In genomic region chr1:138913428-138913827, GRCm38 (mm10) we compare ENCODE assay signal across 16 mouse cellular contexts. TPM values are rescaled to one million over a fixed set of nuclear protein-coding genes. Genes with fewer than 3 reads are reported as not detected.
DNase-seq lines count a peak whose midpoint lies in the region; ATAC-seq and TF ChIP-seq lines count a peak whose summit lies in the region.
"Had no signal": no experiment of that assay in that cellular context is flagged by ENCODE, and none has a peak within 500 bp of the region (broad histone marks: within the 10 kb centered on the region; RNA-seq: fewer than 3 reads in every experiment).

No protein-coding gene starts in this region.

- TF ChIP-seq POLR2A in heart, adult 2 months (IDR thresholded peaks at IDR 0.05; ENCODE audit: insufficient read depth, low read depth, low read length), result no peak

- 0 out of 2 replicates have a peak, but pooled peaks have one; percentile 5 for ATAC-seq in liver, embryonic 11.5 days (replicated peaks; ENCODE audit: low FRiP score)
- ATAC-seq in liver, embryonic 12.5 days, result no peak
- ATAC-seq in intestine, embryonic 16.5 days, result 0 out of 2 replicates have a peak, but pooled peaks have one; percentile 13
- ATAC-seq: hindbrain, embryonic 16.5 days had no signal

- TF ChIP-seq EP300 in heart, adult 2 months (IDR thresholded peaks at IDR 0.05; ENCODE audit: insufficient read depth, low read depth, low read length), result no peak

- no peaks in the 10 kb centered on the region for H3K9me3 ChIP-seq in liver, embryonic 11.5 days (ENCODE audit: control insufficient read depth, low read length)
- no peaks in the 10 kb centered on the region for H3K9me3 ChIP-seq in liver, embryonic 12.5 days (replicated peaks)
- H3K9me3 ChIP-seq in intestine, embryonic 16.5 days (ENCODE audit: control insufficient read depth, low read length), result no peaks in the 10 kb centered on the region
- H3K9me3 ChIP-seq: embryonic facial prominence, embryonic 13.5 days; forebrain, embryonic 12.5 days; heart, embryonic 10.5 days; hindbrain, embryonic 12.5 days had no signal

- no peak for DNase-seq in heart, adult 2 months
- no peak for DNase-seq in heart, adult 18-20 months
- no peak for DNase-seq in liver, embryonic 11.5 days (ENCODE audit: low spot score)
- peak; percentile 53 for DNase-seq in yolk sac, embryonic 10.5 days (ENCODE audit: low spot score)
- DNase-seq: adrenal gland, postnatal 25 days; cerebellum, adult 18-20 months; cerebellum, adult 9-11 months; cerebellum, postnatal 36 days; heart, postnatal 4 days had no signal

- 73% methylated on average over 4 of the region's 4 CpGs for WGBS in heart, adult 2 months
- WGBS in liver, embryonic 11.5 days, result 68% methylated on average over 4 of the region's 4 CpGs
- WGBS in liver, embryonic 12.5 days (ENCODE audit: insufficient replicate concordance), result 60% methylated on average over 4 of the region's 4 CpGs
- 72% methylated on average over 4 of the region's 4 CpGs for WGBS in intestine, embryonic 16.5 days

- H3K79me2 ChIP-seq in heart, adult 2 months (replicated peaks; ENCODE audit: control insufficient read depth, insufficient read depth, low read length), result no peaks in the 10 kb centered on the region

- H3K27me3 ChIP-seq in heart, adult 2 months (ENCODE audit: control insufficient read depth, insufficient read depth, low read length), result no peaks in the 10 kb centered on the region
- no peaks in the 10 kb centered on the region for H3K27me3 ChIP-seq in liver, embryonic 11.5 days (replicated peaks; ENCODE audit: control insufficient read depth, insufficient read depth, low read length)
- H3K27me3 ChIP-seq in liver, embryonic 12.5 days (replicated peaks), result no peaks in the 10 kb centered on the region
- H3K27me3 ChIP-seq in intestine, embryonic 16.5 days (replicated peaks; ENCODE audit: control insufficient read depth, insufficient read depth, low read length), result no peaks in the 10 kb centered on the region
- H3K27me3 ChIP-seq: embryonic facial prominence, embryonic 13.5 days; forebrain, embryonic 12.5 days; hindbrain, embryonic 12.5 days had no signal

- H3K4me3 ChIP-seq in heart, adult 2 months, result no peak overlapping the region
- no peak overlapping the region for H3K4me3 ChIP-seq in liver, embryonic 11.5 days (ENCODE audit: low read depth, low read length)
- H3K4me3 ChIP-seq in liver, embryonic 12.5 days, result no peak overlapping the region
- H3K4me3 ChIP-seq in intestine, embryonic 16.5 days (ENCODE audit: low read length), result no peak overlapping the region
- H3K4me3 ChIP-seq: embryonic facial prominence, embryonic 13.5 days; forebrain, embryonic 12.5 days; heart, embryonic 10.5 days; hindbrain, embryonic 12.5 days had no signal

- no peak overlapping the region; the same call in 1 of the 2 replicates for H3K27ac ChIP-seq in heart, adult 2 months
- no peak overlapping the region for H3K27ac ChIP-seq in liver, embryonic 11.5 days (ENCODE audit: low read depth, low read length)
- H3K27ac ChIP-seq in liver, embryonic 12.5 days, result no peak overlapping the region
- no peak overlapping the region for H3K27ac ChIP-seq in intestine, embryonic 16.5 days (ENCODE audit: low read length)
- H3K27ac ChIP-seq: embryonic facial prominence, embryonic 13.5 days; forebrain, embryonic 12.5 days; hindbrain, embryonic 12.5 days had no signal

- peak; percentile 10; the same call in 1 of the 2 replicates for TF ChIP-seq CTCF in heart, adult 2 months (IDR thresholded peaks at IDR 0.05)

- H3K4me2 ChIP-seq in liver, embryonic 11.5 days, result no peak overlapping the region
- H3K4me2 ChIP-seq in liver, embryonic 12.5 days, result no peak overlapping the region
- no peak overlapping the region for H3K4me2 ChIP-seq in intestine, embryonic 16.5 days (ENCODE audit: low read depth, low read length)
- H3K4me2 ChIP-seq: embryonic facial prominence, embryonic 13.5 days; forebrain, embryonic 12.5 days; hindbrain, embryonic 12.5 days had no signal

- intact Hi-C loops in heart, adult 2 months (cut with DNase I), result loop anchor here (2.0 to 5.0 kb wide), 3 partner anchors 15 to 244 kb away; no protein-coding TSS in a partner anchor

- no peak overlapping the region for H3K9ac ChIP-seq in heart, adult 2 months (ENCODE audit: low read depth, low read length)
- no peak overlapping the region for H3K9ac ChIP-seq in liver, embryonic 11.5 days (ENCODE audit: low read depth, low read length)
- H3K9ac ChIP-seq in liver, embryonic 12.5 days, result no peak overlapping the region
- H3K9ac ChIP-seq in intestine, embryonic 16.5 days (ENCODE audit: low read depth, low read length), result no peak overlapping the region
- H3K9ac ChIP-seq: embryonic facial prominence, embryonic 13.5 days; forebrain, embryonic 12.5 days; hindbrain, embryonic 12.5 days had no signal

- peaks cover 3% of the 10 kb centered on the region; the same call in 1 of the 2 replicates for H3K4me1 ChIP-seq in heart, adult 2 months (ENCODE audit: control insufficient read depth, insufficient read depth, low read length)
- no peaks in the 10 kb centered on the region; the same call in 1 of the 2 replicates for H3K4me1 ChIP-seq in liver, embryonic 11.5 days (replicated peaks; ENCODE audit: control insufficient read depth, insufficient read depth, low read length)
- 0 out of 2 replicates have a peak, but pooled peaks cover 4% of the 10 kb centered on the region for H3K4me1 ChIP-seq in liver, embryonic 12.5 days
- H3K4me1 ChIP-seq in intestine, embryonic 16.5 days (ENCODE audit: control insufficient read depth, insufficient read depth, low read length), result no peaks in the 10 kb centered on the region
- H3K4me1 ChIP-seq: forebrain, embryonic 12.5 days; hindbrain, embryonic 12.5 days had no signal

- H3K36me3 ChIP-seq in heart, adult 2 months (ENCODE audit: control insufficient read depth, insufficient read depth, low read length), result no peaks in the 10 kb centered on the region
- no peaks in the 10 kb centered on the region for H3K36me3 ChIP-seq in liver, embryonic 11.5 days (ENCODE audit: control insufficient read depth, insufficient read depth, low read length)
- H3K36me3 ChIP-seq in liver, embryonic 12.5 days, result no peaks in the 10 kb centered on the region
- H3K36me3 ChIP-seq in intestine, embryonic 16.5 days (ENCODE audit: control insufficient read depth, insufficient read depth, low read length), result no peaks in the 10 kb centered on the region
- H3K36me3 ChIP-seq: embryonic facial prominence, embryonic 13.5 days; forebrain, embryonic 12.5 days; heart, embryonic 10.5 days; hindbrain, embryonic 12.5 days had no signal

RNA-seq across cellular contexts. Expression of gene Dennd1b, which starts 49.8 kb away (rescaled TPM):
- total RNA-seq in heart, adult 2 months (2021), result 10 to 100 TPM; 22.3 to 23.7 TPM
- polyA plus RNA-seq in heart, adult 2 months (2012; rRNA removed), result 6.4 and 17.1 TPM in 2 replicates
- total RNA-seq in heart, adult 18-20 months (2021), result 10 to 100 TPM; 20.6 to 21.9 TPM
- polyA plus RNA-seq in liver, embryonic 11.5 days (2014; fragmentation: Nextera tagmentation; extraction: Ambion mirVana), result 5.4 and 8.0 TPM in 2 replicates
- 4.7 and 5.1 TPM in 2 replicates for polyA plus RNA-seq in liver, embryonic 12.5 days (2016; fragmentation: Nextera tagmentation; extraction: Ambion mirVana)
- 5.3 and 6.6 TPM in 2 replicates for polyA plus RNA-seq in intestine, embryonic 16.5 days (2015; fragmentation: Nextera tagmentation; extraction: Ambion mirVana)

RNA-seq across cellular contexts. Expression of gene 2310009B15Rik, which starts 56.8 kb away (rescaled TPM):
- 1 to 10 TPM; 8.0 to 8.3 TPM for total RNA-seq in heart, adult 2 months (2021)
- 12.2 and 13.1 TPM in 2 replicates for polyA plus RNA-seq in heart, adult 2 months (2012; rRNA removed)
- 1 to 10 TPM; 9.5 to 9.8 TPM for total RNA-seq in heart, adult 18-20 months (2021)
- 27.8 and 31.4 TPM in 2 replicates for polyA plus RNA-seq in liver, embryonic 11.5 days (2014; fragmentation: Nextera tagmentation; extraction: Ambion mirVana)
- 19.1 and 20.4 TPM in 2 replicates for polyA plus RNA-seq in liver, embryonic 12.5 days (2016; fragmentation: Nextera tagmentation; extraction: Ambion mirVana)
- polyA plus RNA-seq in intestine, embryonic 16.5 days (2015; fragmentation: Nextera tagmentation; extraction: Ambion mirVana), result 28.1 and 32.0 TPM in 2 replicates
